ENCODE assay signal across 8 mouse cellular contexts in genomic region chr2:173021633-173022055, GRCm38 (mm10). TPM values are rescaled to one million over a fixed set of nuclear protein-coding genes. Genes with fewer than 3 reads are reported as not detected.
DNase-seq lines count a peak whose midpoint lies in the region; ATAC-seq and TF ChIP-seq lines count a peak whose summit lies in the region.

No protein-coding gene starts in this region.

- peaks cover 35% of the 10 kb centered on the region for H3K4me1 ChIP-seq in bone marrow macrophage, adult 2 months (ENCODE audit: control insufficient read depth, insufficient read depth, low read length)
- H3K4me1 ChIP-seq in embryonic facial prominence, embryonic 15.5 days = peaks cover 63% of the 10 kb centered on the region
- H3K4me1 ChIP-seq in limb, embryonic 14.5 days (ENCODE audit: control insufficient read depth, insufficient read depth, low read length) = peaks cover 34% of the 10 kb centered on the region
- peaks cover 31% of the 10 kb centered on the region for H3K4me1 ChIP-seq in midbrain, embryonic 16.5 days (ENCODE audit: control insufficient read depth, insufficient read depth, low read length)
- peaks cover 50% of the 10 kb centered on the region for H3K4me1 ChIP-seq in spleen, adult 2 months (ENCODE audit: control insufficient read depth, insufficient read depth, insufficient read length)

- H3K9me3 ChIP-seq in embryonic facial prominence, embryonic 15.5 days (replicated peaks) = no peaks in the 10 kb centered on the region
- H3K9me3 ChIP-seq in limb, embryonic 14.5 days (ENCODE audit: control insufficient read depth, low read length) = no peaks in the 10 kb centered on the region
- H3K9me3 ChIP-seq in midbrain, embryonic 16.5 days (replicated peaks; ENCODE audit: control insufficient read depth, low read length, poor library complexity, severe bottlenecking) = no peaks in the 10 kb centered on the region

- peak overlapping the region; percentile 37; the same call in 1 of the 2 replicates for H3K27ac ChIP-seq in bone marrow macrophage, adult 2 months (ENCODE audit: insufficient read depth, low read depth, low read length)
- no peak overlapping the region; the same call in 1 of the 2 replicates for H3K27ac ChIP-seq in embryonic facial prominence, embryonic 15.5 days (replicated peaks)
- H3K27ac ChIP-seq in limb, embryonic 14.5 days (replicated peaks; ENCODE audit: low read depth, low read length) = no peak overlapping the region
- H3K27ac ChIP-seq in midbrain, embryonic 16.5 days (ENCODE audit: low read length) = 0 out of 2 replicates have a peak overlapping the region, but pooled peaks have one; percentile 55
- peak overlapping the region; percentile 93 for H3K27ac ChIP-seq in spleen, adult 2 months (ENCODE audit: insufficient read depth, low read length)

- peak overlapping the region; percentile 89 for H3K4me2 ChIP-seq in embryonic facial prominence, embryonic 15.5 days (replicated peaks)
- peak overlapping the region; percentile 88 for H3K4me2 ChIP-seq in limb, embryonic 14.5 days (replicated peaks; ENCODE audit: low read depth, low read length, severe bottlenecking)
- H3K4me2 ChIP-seq in midbrain, embryonic 16.5 days (ENCODE audit: low read length) = peak overlapping the region; percentile 77

- H3K4me3 ChIP-seq in bone marrow macrophage, adult 2 months (ENCODE audit: insufficient read depth, low read length) = peak overlapping the region; percentile 90
- peak overlapping the region; percentile 84 for H3K4me3 ChIP-seq in embryonic facial prominence, embryonic 15.5 days (replicated peaks)
- peak overlapping the region; percentile 65 for H3K4me3 ChIP-seq in limb, embryonic 14.5 days (replicated peaks; ENCODE audit: low read length)
- H3K4me3 ChIP-seq in midbrain, embryonic 16.5 days (ENCODE audit: low read depth, low read length) = peak overlapping the region; percentile 66
- H3K4me3 ChIP-seq in spleen, adult 2 months (ENCODE audit: extremely low read depth, insufficient read depth, insufficient read length) = peak overlapping the region; percentile 85

- under 1% methylated on average over 54 of the region's 54 CpGs for WGBS in embryonic facial prominence, embryonic 15.5 days
- WGBS in limb, embryonic 14.5 days = under 1% methylated on average over 53 of the region's 54 CpGs
- WGBS in midbrain, embryonic 16.5 days = under 1% methylated on average over 53 of the region's 54 CpGs
- WGBS in spleen, adult 2 months = under 1% methylated on average over 54 of the region's 54 CpGs

- peak; percentile 74 for ATAC-seq in embryonic facial prominence, embryonic 15.5 days (ENCODE audit: insufficient number of reproducible peaks, low FRiP score, low TSS enrichment, low read depth)
- peak; percentile 84 for ATAC-seq in limb, embryonic 14.5 days (ENCODE audit: low FRiP score, low read depth)
- peak; percentile 87 for ATAC-seq in midbrain, embryonic 16.5 days

- H3K9ac ChIP-seq in embryonic facial prominence, embryonic 15.5 days = peak overlapping the region; percentile 59
- peak overlapping the region; percentile 65 for H3K9ac ChIP-seq in limb, embryonic 14.5 days (ENCODE audit: low read depth, low read length, severe bottlenecking)
- H3K9ac ChIP-seq in midbrain, embryonic 16.5 days (ENCODE audit: low read depth, low read length) = peak overlapping the region; percentile 72

- H3K36me3 ChIP-seq in embryonic facial prominence, embryonic 15.5 days = no peaks in the 10 kb centered on the region
- H3K36me3 ChIP-seq in limb, embryonic 14.5 days (ENCODE audit: control insufficient read depth, insufficient read depth, low read length) = peaks cover 4% of the 10 kb centered on the region
- H3K36me3 ChIP-seq in midbrain, embryonic 16.5 days (ENCODE audit: control insufficient read depth, insufficient read depth, low read length) = no peaks in the 10 kb centered on the region
- H3K36me3 ChIP-seq in spleen, adult 2 months (ENCODE audit: control insufficient read depth, insufficient read depth, low read length) = peaks cover 26% of the 10 kb centered on the region

- no peak for TF ChIP-seq CTCF in bone marrow macrophage, adult 2 months (IDR thresholded peaks at IDR 0.05; ENCODE audit: low read depth, low read length)
- TF ChIP-seq CTCF in spleen, adult 2 months (IDR thresholded peaks at IDR 0.05; ENCODE audit: extremely low read depth, insufficient read depth, insufficient read length, insufficient replicate concordance) = no peak

- peak; percentile 94; the same call in 1 of the 2 replicates for TF ChIP-seq POLR2A in bone marrow macrophage, adult 2 months (IDR thresholded peaks at IDR 0.05; ENCODE audit: borderline replicate concordance, low read depth, low read length)
- TF ChIP-seq POLR2A in limb, embryonic 14.5 days (IDR thresholded peaks at IDR 0.05; ENCODE audit: borderline replicate concordance, extremely low read depth, insufficient read depth, insufficient read length) = 0 out of 2 replicates have a peak, but pooled peaks have one; percentile 89
- peak; percentile 98 for TF ChIP-seq POLR2A in spleen, adult 2 months (IDR thresholded peaks at IDR 0.05; ENCODE audit: low read depth, low read length)

- peaks cover 7% of the 10 kb centered on the region; the same call in 1 of the 2 replicates for H3K27me3 ChIP-seq in embryonic facial prominence, embryonic 15.5 days
- no peaks in the 10 kb centered on the region for H3K27me3 ChIP-seq in limb, embryonic 14.5 days (ENCODE audit: control insufficient read depth, insufficient read depth, low read length)
- peaks cover 26% of the 10 kb centered on the region for H3K27me3 ChIP-seq in midbrain, embryonic 16.5 days (ENCODE audit: control insufficient read depth, insufficient read depth, low read depth, low read length)
- no peaks in the 10 kb centered on the region for H3K27me3 ChIP-seq in spleen, adult 2 months (ENCODE audit: control insufficient read depth, insufficient read depth, low read length)

- peak; percentile 97 to 98 for DNase-seq in B cell, adult 2 months
- DNase-seq in heart, adult 9 months (ENCODE audit: low spot score in 2 of 2) = peak; percentile 83 to 93
- DNase-seq in kidney, adult 9 months = peak; percentile 93
- peak; percentile 92 for DNase-seq in limb, embryonic 14.5 days (ENCODE audit: low spot score)
- peak; percentile 80 to 93 for DNase-seq in spleen, adult 2 months (ENCODE audit: low read depth in 1 of 2, low spot score in 2 of 2)

RNA-seq across cellular contexts. Expression of gene Rbm38, which starts 1.3 kb away (rescaled TPM):
- 14.6 and 16.3 TPM in 2 replicates for polyA plus RNA-seq in bone marrow macrophage, adult 2 months (2012; ENCODE audit: insufficient read depth, insufficient read length, missing spikeins)
- polyA plus RNA-seq in embryonic facial prominence, embryonic 15.5 days (2015; fragmentation: Nextera tagmentation; extraction: Ambion mirVana) = 27.5 and 28.3 TPM in 2 replicates
- 63.5 and 99.1 TPM in 2 replicates for polyA plus RNA-seq in limb, embryonic 14.5 days (2012; rRNA removed)
- polyA plus RNA-seq in limb, embryonic 14.5 days (2014; fragmentation: Nextera tagmentation; extraction: Ambion mirVana) = 31.0 and 32.3 TPM in 2 replicates
- 9.9 and 12.9 TPM in 2 replicates for polyA plus RNA-seq in midbrain, embryonic 16.5 days (2015; fragmentation: Nextera tagmentation; extraction: Ambion mirVana)
- 663 and 724 TPM in 2 replicates for polyA plus RNA-seq in spleen, adult 2 months (2012; rRNA removed)

RNA-seq across cellular contexts. Expression of gene Rae1, which starts 21.7 kb away (rescaled TPM):
- 28.4 and 30.4 TPM in 2 replicates for polyA plus RNA-seq in bone marrow macrophage, adult 2 months (2012; ENCODE audit: insufficient read depth, insufficient read length, missing spikeins)
- 124 and 129 TPM in 2 replicates for polyA plus RNA-seq in embryonic facial prominence, embryonic 15.5 days (2015; fragmentation: Nextera tagmentation; extraction: Ambion mirVana)
- 123 and 129 TPM in 2 replicates for polyA plus RNA-seq in limb, embryonic 14.5 days (2012; rRNA removed)
- 130 TPM in 2 replicates for polyA plus RNA-seq in limb, embryonic 14.5 days (2014; fragmentation: Nextera tagmentation; extraction: Ambion mirVana)
- polyA plus RNA-seq in midbrain, embryonic 16.5 days (2015; fragmentation: Nextera tagmentation; extraction: Ambion mirVana) = 115 and 118 TPM in 2 replicates
- 48.3 and 51.5 TPM in 2 replicates for polyA plus RNA-seq in spleen, adult 2 months (2012; rRNA removed)

RNA-seq across cellular contexts. Expression of gene Spo11, which starts 44.1 kb away (rescaled TPM):
- not detected in 2 replicates for polyA plus RNA-seq in bone marrow macrophage, adult 2 months (2012; ENCODE audit: insufficient read depth, insufficient read length, missing spikeins)
- polyA plus RNA-seq in embryonic facial prominence, embryonic 15.5 days (2015; fragmentation: Nextera tagmentation; extraction: Ambion mirVana) = 4.3 and 6.5 TPM in 2 replicates
- 3.2 TPM in 2 replicates for polyA plus RNA-seq in limb, embryonic 14.5 days (2012; rRNA removed)
- polyA plus RNA-seq in limb, embryonic 14.5 days (2014; fragmentation: Nextera tagmentation; extraction: Ambion mirVana) = 2.2 and 2.5 TPM in 2 replicates
- polyA plus RNA-seq in midbrain, embryonic 16.5 days (2015; fragmentation: Nextera tagmentation; extraction: Ambion mirVana) = 1.0 and 1.6 TPM in 2 replicates
- polyA plus RNA-seq in spleen, adult 2 months (2012; rRNA removed) = 0.86 and 0.98 TPM in 2 replicates

Comparison
In these comparisons a context has a peak if more than half of its experiments do, and no peak if none do; other contexts are left out.
1. H3K27ac ChIP-seq: peak in bone marrow macrophage, adult 2 months (single experiment), midbrain, embryonic 16.5 days (single experiment) and spleen, adult 2 months (single experiment); none in embryonic facial prominence, embryonic 15.5 days (single experiment) and limb, embryonic 14.5 days (single experiment).
2. Peak in every context shown above with its lines, with median percentiles within 50 percentile points of each other: DNase-seq, H3K4me3 ChIP-seq, POLR2A ChIP-seq, ATAC-seq, H3K4me2 ChIP-seq and H3K9ac ChIP-seq.